In the genomic region with DNA sequence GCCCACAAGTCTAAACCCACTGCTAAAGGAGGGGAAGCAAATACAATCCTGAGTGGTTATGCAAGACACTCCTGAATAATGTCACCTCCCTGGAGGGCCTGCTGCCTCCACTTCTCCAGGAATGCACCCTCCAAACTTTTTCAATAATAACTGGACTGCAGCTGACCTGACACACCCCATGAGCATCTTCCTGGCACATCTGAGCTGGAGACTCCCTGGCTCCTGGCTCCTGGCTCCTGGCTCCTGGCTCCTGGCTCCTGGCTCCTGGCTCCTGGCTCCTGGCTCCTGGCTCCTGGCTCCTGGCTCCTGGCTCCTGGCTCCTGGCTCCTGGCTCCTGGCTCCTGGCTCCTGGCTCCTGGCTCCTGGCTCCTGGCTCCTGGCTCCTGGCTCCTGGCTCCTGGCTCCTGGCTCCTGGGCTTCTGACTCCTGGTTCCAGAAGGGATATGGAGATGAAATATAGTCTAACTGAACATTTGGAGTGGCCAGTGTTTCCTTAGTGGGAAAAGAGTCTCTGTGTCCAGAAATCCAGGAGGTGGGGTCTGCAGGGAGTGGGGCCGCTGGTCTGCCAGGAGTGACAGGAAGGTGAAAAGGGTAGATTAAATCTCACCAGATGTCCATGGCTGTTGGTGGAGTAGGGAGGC, we compare ENCODE assay signal across 30 mouse cellular contexts. TPM values are rescaled to one million over a fixed set of nuclear protein-coding genes. Genes with fewer than 3 reads are reported as not detected.
DNase-seq lines count a peak whose midpoint lies in the region.
"Not testable (repeated sequence)": the region's sequence is repeated elsewhere in the genome, so short reads cannot be mapped to it uniquely, and the experiment has no call there.
"Had no signal": no experiment of that assay in that cellular context is flagged by ENCODE, and none has a peak within 500 bp of the region (broad histone marks: within the 10 kb centered on the region; RNA-seq: fewer than 3 reads in every experiment).

No protein-coding gene starts in this region.

- H3K9me3 ChIP-seq in limb, embryonic 10.5 days (replicated peaks): not testable (repeated sequence)

- H3K4me1 ChIP-seq in limb, embryonic 10.5 days: peaks cover 12% of the 10 kb centered on the region

- DNase-seq in cerebellum, adult 11 months: peak; percentile 43
- peak; percentile 71 for DNase-seq in cerebellum, adult 9-11 months
- peak; percentile 40 to 66 for DNase-seq in gastrocnemius, adult 8-10 months (ENCODE audit: low spot score in 2 of 2)
- DNase-seq in heart, adult 18-20 months: peak; percentile 58 to 79
- DNase-seq in heart, postnatal 10 days: peak; percentile 31 to 36
- not testable (repeated sequence) for DNase-seq in limb, embryonic 10.5 days (ENCODE audit: low spot score)
- peak; percentile 21 for DNase-seq in urinary bladder, postnatal 14 days (ENCODE audit: low spot score)

- H3K27ac ChIP-seq in limb, embryonic 10.5 days: 0 out of 2 replicates have a peak overlapping the region, but pooled peaks have one; percentile 25

- H3K4me3 ChIP-seq in limb, embryonic 10.5 days: not testable (repeated sequence)

- H3K27me3 ChIP-seq in limb, embryonic 10.5 days (ENCODE audit: low read depth, poor library complexity, severe bottlenecking): not testable (repeated sequence)

- 26% methylated on average over 1 of the region's 1 CpGs for WGBS in limb, embryonic 10.5 days

- intact Hi-C loops in heart, postnatal 10 days (cut with DNase I): not testable (repeated sequence)

- not testable (repeated sequence) for H3K36me3 ChIP-seq in limb, embryonic 10.5 days

RNA-seq across cellular contexts. Expression of a gene that starts 3.5 kb away (rescaled TPM):
- 10 to 100 TPM; 25.2 to 56.7 (median 37.8) TPM for total RNA-seq in gastrocnemius, adult 8-10 months (2022)
- 1 to 10 TPM; 2.9 to 3.9 TPM for total RNA-seq in heart, adult 18-20 months (2021)
- 1 to 10 TPM; 1.0 to 1.1 TPM for total RNA-seq in heart, postnatal 10 days (2021)
- not detected in 2 replicates for polyA plus RNA-seq in limb, embryonic 10.5 days (2016; fragmentation: Nextera tagmentation; extraction: Ambion mirVana)
- total RNA-seq: forebrain, postnatal 0 days; hematopoietic stem cell, adult 5-6 weeks; MEL had no signal
- polyA plus RNA-seq: activated CD4-positive, CD25-positive, alpha-beta regulatory T cell, adult 4 months; C2C12; embryonic facial prominence, embryonic 12.5 days; forebrain, embryonic 11.5 days; heart, embryonic 12.5 days; intestine, embryonic 14.5 days; liver, embryonic 11.5 days; liver, postnatal 0 days; midbrain, embryonic 10.5 days; midbrain, embryonic 16.5 days; myocyte; neural tube, embryonic 13.5 days; spleen, adult 2 months had no signal

RNA-seq across cellular contexts. Expression of a gene that starts 22.6 kb away (rescaled TPM):
- not detected for total RNA-seq in gastrocnemius, adult 8-10 months (2022)
- total RNA-seq in heart, adult 18-20 months (2021): not detected
- not detected for total RNA-seq in heart, postnatal 10 days (2021)
- polyA plus RNA-seq in limb, embryonic 10.5 days (2016; fragmentation: Nextera tagmentation; extraction: Ambion mirVana): not detected in 2 replicates
- total RNA-seq: adrenal gland, postnatal 14 days; forebrain, postnatal 0 days; hematopoietic stem cell, adult 5-6 weeks; layer of hippocampus, adult 18-20 months; layer of hippocampus, postnatal 14 days; left cerebral cortex, adult 8-10 months; left cerebral cortex, postnatal 4 days; MEL had no signal
- polyA plus RNA-seq: activated CD4-positive, CD25-positive, alpha-beta regulatory T cell, adult 4 months; C2C12; embryonic facial prominence, embryonic 12.5 days; forebrain, embryonic 11.5 days; forebrain, postnatal 0 days; heart, embryonic 12.5 days; hindbrain, embryonic 15.5 days; intestine, embryonic 14.5 days; liver, embryonic 11.5 days; liver, postnatal 0 days; lung, postnatal 0 days; midbrain, embryonic 10.5 days; midbrain, embryonic 16.5 days; myocyte; neural tube, embryonic 13.5 days; spleen, adult 2 months had no signal

Comparison
In these comparisons a context has a peak if more than half of its experiments do, and no peak if none do; other contexts are left out.
1. RNA of a gene that starts 3.5 kb away (total RNA-seq): 25.2 to 56.7 TPM in gastrocnemius, adult 8-10 months; 2.9 to 3.9 TPM in heart, adult 18-20 months and 1.0 to 1.1 TPM in heart, postnatal 10 days; every median in the first group is over 4 times any median in the second.